Mouse (Mus musculus): ENCODE data around the gene Nup88. TPM values are rescaled to one million over a fixed set of nuclear protein-coding genes. Genes with fewer than 3 reads are reported as not detected.

Gene Nup88
- 180 and 183 TPM in 2 replicates for polyA plus RNA-seq (2014; fragmentation: Nextera tagmentation; extraction: Ambion mirVana)

DNA sequence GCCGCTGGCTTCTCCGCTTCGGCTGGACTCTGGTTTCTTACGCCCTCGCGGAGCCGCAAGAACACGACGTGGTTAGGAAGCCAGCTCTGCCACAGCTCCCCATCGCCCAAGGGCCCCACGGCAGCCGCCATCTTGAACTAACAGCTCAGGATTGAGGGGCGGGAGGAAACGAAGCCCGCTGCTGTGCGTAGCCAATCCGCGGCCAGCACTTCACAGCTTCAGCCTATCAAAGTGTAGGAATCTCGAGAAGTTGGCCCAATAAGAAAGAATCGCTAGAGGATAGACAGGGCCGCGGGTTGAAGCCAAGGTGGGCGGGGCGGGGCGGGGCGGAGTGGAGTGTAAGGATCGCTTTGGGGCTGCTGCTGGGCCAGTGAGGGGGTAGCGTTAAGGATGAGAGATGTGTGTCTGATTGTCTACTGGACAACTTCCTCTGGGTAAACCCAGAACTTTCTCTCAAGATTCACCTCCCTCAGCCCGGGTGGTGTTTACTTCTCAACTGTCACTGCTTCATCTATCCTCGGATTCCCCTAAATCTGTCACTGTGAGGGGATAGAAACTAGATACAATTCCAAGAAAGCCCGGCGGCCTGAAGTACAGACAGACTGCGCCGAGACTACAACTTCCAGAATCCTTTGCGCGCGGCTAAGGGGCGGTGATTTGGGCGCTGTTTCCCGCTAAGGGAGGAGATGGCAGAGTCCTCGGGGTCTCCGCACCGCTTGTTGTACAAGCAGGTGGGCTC is at the start of gene Nup88, which contains the start of gene Rpain:
TSS of gene Nup88 (minus strand) at position 153 of the 739 bp plus-strand sequence.
TSS of gene Rpain (plus strand) at position 393 of the 739 bp plus-strand sequence.
- H3K36me3 ChIP-seq (ENCODE audit: control insufficient read depth, insufficient read depth, low read length), result peaks cover 12% of the 10 kb centered on the region

DNA sequence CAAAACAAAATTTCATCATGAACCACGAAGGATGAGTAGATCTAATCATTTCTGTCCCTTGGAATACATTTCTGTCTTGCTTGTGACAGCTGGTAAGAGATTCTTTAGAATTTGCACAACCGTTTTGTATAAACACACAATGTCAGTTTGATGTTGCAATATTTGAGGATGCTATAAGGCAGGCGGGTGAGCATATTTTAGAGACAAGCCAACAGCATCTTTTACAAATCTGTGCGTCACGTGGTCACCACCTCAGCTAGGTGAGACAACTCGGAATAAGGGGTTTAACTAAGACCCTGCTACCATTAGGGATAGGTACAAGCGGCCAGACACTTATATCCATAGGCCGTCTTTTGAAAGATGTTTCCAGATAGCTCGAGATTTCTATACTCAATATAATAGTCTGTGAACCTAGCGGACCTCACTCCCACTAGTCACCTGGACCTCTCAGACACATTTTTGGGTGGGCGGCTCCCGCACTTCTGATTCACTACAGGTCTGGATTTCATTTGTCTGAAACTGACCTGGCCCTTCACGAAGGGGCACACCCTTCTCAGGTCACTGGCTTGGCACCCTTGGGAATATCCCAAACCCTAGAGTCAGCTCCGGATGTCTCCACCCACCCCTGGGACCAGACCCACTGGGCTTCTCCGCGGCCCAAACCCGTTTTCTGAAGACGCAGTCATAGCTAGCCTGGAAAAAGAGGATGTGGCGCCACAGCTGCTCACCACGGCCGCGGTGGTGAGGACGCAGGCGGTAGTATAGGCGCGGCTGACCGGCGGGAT is 48.8 kb upstream of the Nup88 start:
- H3K9ac ChIP-seq (ENCODE audit: low read length), result peak overlapping the region; percentile 76
- H3K27ac ChIP-seq (ENCODE audit: low read depth, low read length), result no peak overlapping the region
- no peaks in the 10 kb centered on the region for H3K9me3 ChIP-seq (ENCODE audit: control insufficient read depth, low read length)
- H3K4me3 ChIP-seq (ENCODE audit: low read depth, low read length), result peak overlapping the region; percentile 58
- H3K27me3 ChIP-seq (ENCODE audit: control insufficient read depth, insufficient read depth, low read length), result no peaks in the 10 kb centered on the region
- ATAC-seq (ENCODE audit: low FRiP score) (peak; percentile 53), DNase-seq (ENCODE audit: low spot score, missing footprints) (no peak)
- H3K4me1 ChIP-seq (ENCODE audit: control insufficient read depth, insufficient read depth, low read length), result peaks cover 19% of the 10 kb centered on the region
- WGBS, result 7% methylated on average over 28 of the region's 28 CpGs
- H3K4me2 ChIP-seq, result peak overlapping the region; percentile 87
- H3K36me3 ChIP-seq (ENCODE audit: control insufficient read depth, insufficient read depth, low read length), result no peaks in the 10 kb centered on the region; the same call in 1 of the 2 replicates

More for the DNA sequence above, at the start of gene Nup88, which contains the start of gene Rpain:
- Histone ChIP-seq H3K27ac (ENCODE audit: low read depth, low read length) (peak within 1 kb of the TSS; percentile 80), H3K9me3 (ENCODE audit: control insufficient read depth, low read length) (no peaks in the 10 kb centered on the region), H3K4me2 (peak within 1 kb of the TSS; percentile 90), H3K4me1 (ENCODE audit: control insufficient read depth, insufficient read depth, low read length) (peaks cover 12% of the 10 kb centered on the region), H3K27me3 (ENCODE audit: control insufficient read depth, insufficient read depth, low read length) (no peaks in the 10 kb centered on the region), H3K9ac (ENCODE audit: low read length) (peak within 1 kb of the TSS; percentile 88), H3K4me3 (ENCODE audit: low read depth, low read length) (peak within 1 kb of the TSS; percentile 90)
- DNase-seq (ENCODE audit: low spot score, missing footprints), result peak; percentile 99
- WGBS, result under 1% methylated on average over 43 of the region's 43 CpGs
- peak; percentile 98 for ATAC-seq (ENCODE audit: low FRiP score)

DNA sequence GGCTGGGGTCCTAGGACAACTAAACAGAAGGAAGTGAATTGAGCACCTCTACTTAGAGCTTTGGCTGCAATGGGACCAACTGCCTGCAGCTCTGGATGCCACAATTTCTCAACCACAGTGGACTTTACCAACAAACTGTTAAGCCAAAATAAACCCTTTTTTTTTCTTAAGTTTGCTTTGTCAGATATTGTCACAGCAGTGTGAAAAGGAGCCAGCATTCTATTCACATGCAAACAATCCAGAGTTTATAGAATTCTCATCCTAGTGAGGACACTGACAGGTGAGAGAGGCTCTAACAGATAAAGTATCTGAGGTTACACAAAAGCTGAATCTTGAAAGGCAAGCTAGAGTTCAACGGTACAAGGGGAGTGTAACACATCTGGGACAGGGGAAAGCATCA is 47.3 kb upstream of the Nup88 start:
- no peak overlapping the region for H3K27ac ChIP-seq (ENCODE audit: low read depth, low read length)
- no peaks in the 10 kb centered on the region for H3K9me3 ChIP-seq (ENCODE audit: control insufficient read depth, low read length)
- H3K4me2 ChIP-seq, result no peak overlapping the region
- peaks cover 3% of the 10 kb centered on the region for H3K36me3 ChIP-seq (ENCODE audit: control insufficient read depth, insufficient read depth, low read length)
- ATAC-seq (ENCODE audit: low FRiP score), result no peak
- no peak for DNase-seq (ENCODE audit: low spot score, missing footprints)
- WGBS, result 97% methylated on average over 1 of the region's 1 CpGs
- no peaks in the 10 kb centered on the region for H3K27me3 ChIP-seq (ENCODE audit: control insufficient read depth, insufficient read depth, low read length)
- peaks cover 19% of the 10 kb centered on the region for H3K4me1 ChIP-seq (ENCODE audit: control insufficient read depth, insufficient read depth, low read length)
- H3K9ac ChIP-seq (ENCODE audit: low read length), result no peak overlapping the region
- no peak overlapping the region for H3K4me3 ChIP-seq (ENCODE audit: low read depth, low read length)

DNA sequence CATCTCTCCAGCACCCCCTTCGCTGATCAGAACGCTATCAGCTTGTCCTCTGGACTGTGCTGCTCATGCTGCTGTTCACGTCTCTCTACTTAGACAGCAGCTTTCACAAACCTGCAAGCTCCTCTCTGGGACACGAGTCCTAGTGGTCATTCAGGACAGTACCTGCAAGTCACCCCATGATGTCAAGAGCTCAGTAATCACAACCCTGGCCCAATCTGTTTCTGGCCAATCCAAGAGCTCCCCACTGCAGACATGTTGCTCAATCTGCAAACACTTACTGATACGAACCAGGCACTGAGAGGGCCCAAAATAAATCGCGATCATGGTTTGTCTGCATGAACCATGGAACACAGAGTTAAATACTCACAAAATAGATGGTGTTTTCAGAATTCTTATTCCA is 43.0 kb upstream of the Nup88 start:
- Histone ChIP-seq H3K4me2 (no peak overlapping the region), H3K27ac (ENCODE audit: low read depth, low read length) (no peak overlapping the region), H3K4me1 (ENCODE audit: control insufficient read depth, insufficient read depth, low read length) (peaks cover 2% of the 10 kb centered on the region; the same call in 1 of the 2 replicates), H3K27me3 (ENCODE audit: control insufficient read depth, insufficient read depth, low read length) (no peaks in the 10 kb centered on the region), H3K4me3 (ENCODE audit: low read depth, low read length) (no peak overlapping the region), H3K36me3 (ENCODE audit: control insufficient read depth, insufficient read depth, low read length) (peaks cover 8% of the 10 kb centered on the region), H3K9ac (ENCODE audit: low read length) (no peak overlapping the region), H3K9me3 (ENCODE audit: control insufficient read depth, low read length) (no peaks in the 10 kb centered on the region)
- WGBS, result 95% methylated on average over 7 of the region's 7 CpGs
- no peak for ATAC-seq (ENCODE audit: low FRiP score)
- no peak for DNase-seq (ENCODE audit: low spot score, missing footprints)

DNA sequence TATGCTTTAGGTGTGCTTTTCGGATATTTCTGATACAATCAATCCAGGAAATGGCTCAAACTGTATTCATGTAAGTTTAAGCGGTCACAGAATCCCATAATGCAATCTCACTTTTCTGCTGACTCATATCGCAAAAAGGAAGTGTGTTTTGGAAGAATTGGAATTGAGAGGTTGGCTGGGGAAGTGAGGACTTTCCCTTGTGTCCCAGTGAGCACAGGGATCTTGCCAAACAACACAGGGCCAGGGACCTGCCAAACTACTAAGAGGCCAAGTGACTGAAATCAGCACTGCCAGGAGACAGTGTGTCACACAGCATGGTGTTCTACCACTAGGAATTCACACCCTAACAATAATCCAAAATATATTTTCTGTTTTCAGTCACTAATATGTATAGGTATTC is 38.5 kb upstream of the Nup88 start:
- Histone ChIP-seq H3K9me3 (ENCODE audit: control insufficient read depth, low read length) (no peaks in the 10 kb centered on the region), H3K4me3 (ENCODE audit: low read depth, low read length) (no peak overlapping the region), H3K4me2 (no peak overlapping the region), H3K9ac (ENCODE audit: low read length) (no peak overlapping the region), H3K36me3 (ENCODE audit: control insufficient read depth, insufficient read depth, low read length) (peaks cover 8% of the 10 kb centered on the region), H3K27me3 (ENCODE audit: control insufficient read depth, insufficient read depth, low read length) (no peaks in the 10 kb centered on the region), H3K4me1 (ENCODE audit: control insufficient read depth, insufficient read depth, low read length) (peaks cover 7% of the 10 kb centered on the region), H3K27ac (ENCODE audit: low read depth, low read length) (no peak overlapping the region)
- ATAC-seq (ENCODE audit: low FRiP score), result no peak
- WGBS, result 97% methylated on average over 3 of the region's 3 CpGs
- no peak for DNase-seq (ENCODE audit: low spot score, missing footprints)

DNA sequence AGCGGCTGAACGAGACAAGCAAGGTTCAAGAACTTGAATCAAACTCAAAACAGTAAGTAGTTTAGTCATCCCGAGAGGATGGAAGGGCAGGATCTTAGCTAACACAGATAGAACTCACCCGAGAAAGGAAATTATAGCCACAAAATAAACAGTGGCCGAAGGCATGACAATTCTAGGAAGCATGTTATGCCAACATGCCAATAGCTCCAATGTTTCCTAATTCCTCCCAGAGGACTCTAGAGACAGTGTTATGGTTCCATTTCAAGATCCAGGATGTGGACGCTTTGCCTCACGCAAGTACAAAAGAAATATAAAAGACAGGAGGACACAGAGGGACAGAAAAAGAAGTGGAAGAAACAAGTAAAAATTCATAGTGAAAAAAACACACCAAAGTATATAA is 38.1 kb upstream of the Nup88 start:
- DNase-seq (ENCODE audit: low spot score, missing footprints) (no peak), ATAC-seq (ENCODE audit: low FRiP score) (no peak)
- H3K4me2 ChIP-seq, result no peak overlapping the region
- H3K9me3 ChIP-seq (ENCODE audit: control insufficient read depth, low read length), result no peaks in the 10 kb centered on the region
- peaks cover 8% of the 10 kb centered on the region for H3K36me3 ChIP-seq (ENCODE audit: control insufficient read depth, insufficient read depth, low read length)
- 94% methylated on average over 7 of the region's 7 CpGs for WGBS
- no peak overlapping the region for H3K9ac ChIP-seq (ENCODE audit: low read length)
- no peak overlapping the region for H3K27ac ChIP-seq (ENCODE audit: low read depth, low read length)
- H3K27me3 ChIP-seq (ENCODE audit: control insufficient read depth, insufficient read depth, low read length), result no peaks in the 10 kb centered on the region
- peaks cover 12% of the 10 kb centered on the region for H3K4me1 ChIP-seq (ENCODE audit: control insufficient read depth, insufficient read depth, low read length)
- H3K4me3 ChIP-seq (ENCODE audit: low read depth, low read length), result no peak overlapping the region

DNA sequence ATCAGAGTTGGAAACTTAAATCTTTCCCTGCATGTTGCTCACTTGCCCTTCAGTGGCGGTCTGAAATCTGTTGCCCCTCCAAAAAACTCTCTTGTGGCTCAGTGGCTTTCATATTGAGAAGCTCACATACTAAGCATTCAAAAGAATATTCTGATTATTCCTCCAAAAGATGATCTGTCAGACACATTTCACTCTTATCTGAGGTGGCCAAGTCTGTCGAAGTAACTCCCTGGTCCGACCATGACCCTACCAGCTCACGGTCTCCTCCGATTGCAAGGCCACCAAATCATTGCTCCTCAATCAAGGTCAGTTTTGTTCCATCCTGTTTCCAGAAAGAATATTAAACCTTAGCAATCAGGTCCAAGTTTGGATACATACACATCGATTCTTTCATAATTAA is 37.3 kb upstream of the Nup88 start:
- no peak overlapping the region for H3K4me2 ChIP-seq
- no peak overlapping the region for H3K27ac ChIP-seq (ENCODE audit: low read depth, low read length)
- H3K27me3 ChIP-seq (ENCODE audit: control insufficient read depth, insufficient read depth, low read length), result no peaks in the 10 kb centered on the region
- DNase-seq (ENCODE audit: low spot score, missing footprints), result no peak
- no peak overlapping the region for H3K4me3 ChIP-seq (ENCODE audit: low read depth, low read length)
- peaks cover 14% of the 10 kb centered on the region for H3K4me1 ChIP-seq (ENCODE audit: control insufficient read depth, insufficient read depth, low read length)
- ATAC-seq (ENCODE audit: low FRiP score), result no peak
- 94% methylated on average over 6 of the region's 6 CpGs for WGBS
- no peaks in the 10 kb centered on the region for H3K9me3 ChIP-seq (ENCODE audit: control insufficient read depth, low read length)
- H3K9ac ChIP-seq (ENCODE audit: low read length), result no peak overlapping the region
- peaks cover 5% of the 10 kb centered on the region for H3K36me3 ChIP-seq (ENCODE audit: control insufficient read depth, insufficient read depth, low read length)

DNA sequence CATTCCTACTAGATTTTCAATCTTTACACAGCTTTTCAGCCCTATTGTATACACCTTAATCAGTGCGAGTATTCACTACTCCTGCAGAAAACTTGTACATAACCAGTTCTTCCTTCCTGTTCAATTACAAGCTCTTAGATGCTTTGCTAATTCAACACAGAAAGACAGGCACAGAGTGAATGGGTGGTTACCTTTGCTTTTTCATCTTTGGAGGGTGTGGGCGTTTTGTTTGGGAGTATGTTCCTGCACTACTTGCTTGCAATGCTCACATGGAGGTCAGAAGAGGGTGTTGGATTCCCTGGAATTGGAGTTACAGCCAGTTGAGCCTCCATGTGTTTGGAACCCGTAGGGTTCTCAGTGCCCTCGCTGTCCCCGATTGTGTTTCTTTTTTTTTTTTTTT is 35.3 kb upstream of the Nup88 start:
- 71% methylated on average over 5 of the region's 5 CpGs for WGBS
- Histone ChIP-seq H3K27ac (ENCODE audit: low read depth, low read length) (no peak overlapping the region), H3K9ac (ENCODE audit: low read length) (peak overlapping the region; percentile 27; the same call in 1 of the 2 replicates), H3K36me3 (ENCODE audit: control insufficient read depth, insufficient read depth, low read length) (peaks cover 2% of the 10 kb centered on the region), H3K4me2 (peak overlapping the region; percentile 42), H3K9me3 (ENCODE audit: control insufficient read depth, low read length) (no peaks in the 10 kb centered on the region), H3K4me1 (ENCODE audit: control insufficient read depth, insufficient read depth, low read length) (peaks cover 14% of the 10 kb centered on the region), H3K4me3 (ENCODE audit: low read depth, low read length) (peak overlapping the region; percentile 89; the same call in 1 of the 2 replicates), H3K27me3 (ENCODE audit: control insufficient read depth, insufficient read depth, low read length) (no peaks in the 10 kb centered on the region)
- DNase-seq (ENCODE audit: low spot score, missing footprints) (no peak), ATAC-seq (ENCODE audit: low FRiP score) (no peak)

DNA sequence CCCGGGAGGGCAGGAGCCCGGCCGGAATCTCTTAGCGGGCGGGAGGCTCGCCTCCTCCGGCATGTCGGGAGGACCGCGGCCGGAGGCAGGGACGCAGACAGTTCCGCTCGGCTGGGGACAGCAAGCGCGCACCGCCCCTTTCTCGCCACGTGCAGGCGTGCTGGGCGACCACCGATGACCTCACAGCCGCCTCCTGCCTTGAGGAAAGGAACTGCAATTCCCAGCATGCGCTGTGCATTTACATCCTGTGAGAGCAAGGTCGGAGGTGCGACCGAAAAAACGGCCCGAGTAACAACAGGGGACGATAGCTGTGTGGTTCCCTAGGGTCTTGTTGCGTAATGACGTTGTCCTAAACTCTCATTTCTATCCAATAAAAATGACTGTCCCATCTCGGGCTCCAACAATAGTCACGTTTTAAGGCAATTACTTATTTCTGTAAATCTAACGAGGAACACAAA is 34.6 kb upstream of the Nup88 start, which contains the start of gene Dhx33:
TSS of gene Dhx33 (minus strand) at position 122 of the 458 bp plus-strand sequence.
- H3K4me3 ChIP-seq (ENCODE audit: low read depth, low read length), result peak within 1 kb of the TSS; percentile 89
- peaks cover 14% of the 10 kb centered on the region for H3K4me1 ChIP-seq (ENCODE audit: control insufficient read depth, insufficient read depth, low read length)
- H3K9ac ChIP-seq (ENCODE audit: low read length), result peak within 1 kb of the TSS; percentile 75
- H3K4me2 ChIP-seq, result peak within 1 kb of the TSS; percentile 88
- DNase-seq (ENCODE audit: low spot score, missing footprints) (peak; percentile 99), ATAC-seq (ENCODE audit: low FRiP score) (peak; percentile 99)
- H3K36me3 ChIP-seq (ENCODE audit: control insufficient read depth, insufficient read depth, low read length), result 0 out of 2 replicates have a peak, but pooled peaks cover 6% of the 10 kb centered on the region
- H3K27ac ChIP-seq (ENCODE audit: low read depth, low read length), result peak within 1 kb of the TSS; percentile 9; the same call in 1 of the 2 replicates
- no peaks in the 10 kb centered on the region for H3K27me3 ChIP-seq (ENCODE audit: control insufficient read depth, insufficient read depth, low read length)
- WGBS, result under 1% methylated on average over 33 of the region's 35 CpGs
- H3K9me3 ChIP-seq (ENCODE audit: control insufficient read depth, low read length), result no peaks in the 10 kb centered on the region
